Mouse (Mus musculus): ENCODE data around the gene D430019H16Rik. TPM values are rescaled to one million over a fixed set of nuclear protein-coding genes. Genes with fewer than 3 reads are reported as not detected.

Gene D430019H16Rik
- polyA plus RNA-seq, 1 experiment from 2014 or later = 1.4 TPM

- ATAC-seq (replicated peaks; ENCODE audit: insufficient number of reproducible peaks, low FRiP score, low TSS enrichment) = no peak
- Histone ChIP-seq H3K9me3 (replicated peaks; ENCODE audit: control insufficient read depth, low read length) (no peaks in the 10 kb centered on the region), H3K27me3 (ENCODE audit: control insufficient read depth, insufficient read depth, low read length) (no peaks in the 10 kb centered on the region), H3K4me2 (no peak overlapping the region), H3K4me1 (ENCODE audit: control insufficient read depth, insufficient read depth, low read length) (no peaks in the 10 kb centered on the region), H3K27ac (ENCODE audit: low read depth, low read length) (no peak overlapping the region), H3K36me3 (ENCODE audit: control insufficient read depth, insufficient read depth, low read length) (no peaks in the 10 kb centered on the region), H3K9ac (ENCODE audit: low read depth, low read length) (no peak overlapping the region), H3K4me3 (ENCODE audit: low read depth, low read length) (no peak overlapping the region)
- 41% methylated on average over 5 of the region's 5 CpGs for WGBS (ENCODE audit: insufficient replicate concordance)
Observed at GRCm38 (mm10) chr12:105438259-105438658, 15.4 kb upstream of the D430019H16Rik start.

GRCm38 (mm10) chr12:105439976-105440375 is 13.7 kb upstream of the D430019H16Rik start:
- no peak for ATAC-seq (replicated peaks; ENCODE audit: insufficient number of reproducible peaks, low FRiP score, low TSS enrichment)
- Histone ChIP-seq H3K4me1 (ENCODE audit: control insufficient read depth, insufficient read depth, low read length) (no peaks in the 10 kb centered on the region), H3K4me3 (ENCODE audit: low read depth, low read length) (no peak overlapping the region), H3K36me3 (ENCODE audit: control insufficient read depth, insufficient read depth, low read length) (no peaks in the 10 kb centered on the region), H3K27ac (ENCODE audit: low read depth, low read length) (no peak overlapping the region), H3K9me3 (replicated peaks; ENCODE audit: control insufficient read depth, low read length) (no peaks in the 10 kb centered on the region), H3K27me3 (ENCODE audit: control insufficient read depth, insufficient read depth, low read length) (no peaks in the 10 kb centered on the region), H3K9ac (ENCODE audit: low read depth, low read length) (no peak overlapping the region), H3K4me2 (no peak overlapping the region)
- WGBS (ENCODE audit: insufficient replicate concordance) = 65% methylated on average over 6 of the region's 6 CpGs

GRCm38 (mm10) chr12:105443569-105443968 is 10.1 kb upstream of the D430019H16Rik start:
- Histone ChIP-seq H3K4me1 (ENCODE audit: control insufficient read depth, insufficient read depth, low read length) (no peaks in the 10 kb centered on the region), H3K27me3 (ENCODE audit: control insufficient read depth, insufficient read depth, low read length) (no peaks in the 10 kb centered on the region), H3K9me3 (replicated peaks; ENCODE audit: control insufficient read depth, low read length) (no peaks in the 10 kb centered on the region), H3K36me3 (ENCODE audit: control insufficient read depth, insufficient read depth, low read length) (no peaks in the 10 kb centered on the region), H3K4me3 (ENCODE audit: low read depth, low read length) (no peak overlapping the region), H3K27ac (ENCODE audit: low read depth, low read length) (no peak overlapping the region), H3K9ac (ENCODE audit: low read depth, low read length) (no peak overlapping the region), H3K4me2 (no peak overlapping the region)
- no peak for ATAC-seq (replicated peaks; ENCODE audit: insufficient number of reproducible peaks, low FRiP score, low TSS enrichment)
- WGBS (ENCODE audit: insufficient replicate concordance) = 54% methylated on average over 5 of the region's 5 CpGs

- no peaks in the 10 kb centered on the region for H3K9me3 ChIP-seq (replicated peaks; ENCODE audit: control insufficient read depth, low read length)
- no peak overlapping the region for H3K4me2 ChIP-seq
- no peaks in the 10 kb centered on the region for H3K27me3 ChIP-seq (ENCODE audit: control insufficient read depth, insufficient read depth, low read length)
- H3K4me3 ChIP-seq (ENCODE audit: low read depth, low read length) = no peak overlapping the region
- no peak for ATAC-seq (replicated peaks; ENCODE audit: insufficient number of reproducible peaks, low FRiP score, low TSS enrichment)
- no peaks in the 10 kb centered on the region for H3K36me3 ChIP-seq (ENCODE audit: control insufficient read depth, insufficient read depth, low read length)
- H3K27ac ChIP-seq (ENCODE audit: low read depth, low read length) = no peak overlapping the region
- H3K4me1 ChIP-seq (ENCODE audit: control insufficient read depth, insufficient read depth, low read length) = no peaks in the 10 kb centered on the region
- 75% methylated on average over 6 of the region's 6 CpGs for WGBS (ENCODE audit: insufficient replicate concordance)
- H3K9ac ChIP-seq (ENCODE audit: low read depth, low read length) = no peak overlapping the region
Observed at GRCm38 (mm10) chr12:105445767-105446166, 7.9 kb upstream of the D430019H16Rik start.

GRCm38 (mm10) chr12:105449239-105449638 is 4.4 kb upstream of the D430019H16Rik start:
- Histone ChIP-seq H3K27ac (ENCODE audit: low read depth, low read length) (no peak overlapping the region), H3K4me2 (no peak overlapping the region), H3K36me3 (ENCODE audit: control insufficient read depth, insufficient read depth, low read length) (no peaks in the 10 kb centered on the region), H3K9me3 (replicated peaks; ENCODE audit: control insufficient read depth, low read length) (no peaks in the 10 kb centered on the region), H3K4me3 (ENCODE audit: low read depth, low read length) (no peak overlapping the region), H3K9ac (ENCODE audit: low read depth, low read length) (no peak overlapping the region), H3K27me3 (ENCODE audit: control insufficient read depth, insufficient read depth, low read length) (no peaks in the 10 kb centered on the region), H3K4me1 (ENCODE audit: control insufficient read depth, insufficient read depth, low read length) (0 out of 2 replicates have a peak, but pooled peaks cover 5% of the 10 kb centered on the region)
- 57% methylated on average over 4 of the region's 4 CpGs for WGBS (ENCODE audit: insufficient replicate concordance)
- no peak for ATAC-seq (replicated peaks; ENCODE audit: insufficient number of reproducible peaks, low FRiP score, low TSS enrichment)

- no peaks in the 10 kb centered on the region for H3K36me3 ChIP-seq (ENCODE audit: control insufficient read depth, insufficient read depth, low read length)
- peak overlapping the region; percentile 93 for H3K4me2 ChIP-seq
- 0 out of 2 replicates have a peak, but pooled peaks cover 10% of the 10 kb centered on the region for H3K4me1 ChIP-seq (ENCODE audit: control insufficient read depth, insufficient read depth, low read length)
- H3K4me3 ChIP-seq (ENCODE audit: low read depth, low read length) = peak overlapping the region; percentile 57
- ATAC-seq (replicated peaks; ENCODE audit: insufficient number of reproducible peaks, low FRiP score, low TSS enrichment) = 0 out of 2 replicates have a peak, but pooled peaks have one; percentile 27
- WGBS (ENCODE audit: insufficient replicate concordance) = 10% methylated on average over 21 of the region's 21 CpGs
- H3K9me3 ChIP-seq (replicated peaks; ENCODE audit: control insufficient read depth, low read length) = no peaks in the 10 kb centered on the region
- H3K27me3 ChIP-seq (ENCODE audit: control insufficient read depth, insufficient read depth, low read length) = no peaks in the 10 kb centered on the region
- H3K27ac ChIP-seq (ENCODE audit: low read depth, low read length) = no peak overlapping the region
- H3K9ac ChIP-seq (ENCODE audit: low read depth, low read length) = peak overlapping the region; percentile 67
Observed at GRCm38 (mm10) chr12:105454258-105455062, 804 bp downstream of the D430019H16Rik start.

GRCm38 (mm10) chr12:105455063-105455559 is 1.5 kb downstream of the D430019H16Rik start:
- no peak for ATAC-seq (replicated peaks; ENCODE audit: insufficient number of reproducible peaks, low FRiP score, low TSS enrichment)
- H3K4me3 ChIP-seq (ENCODE audit: low read depth, low read length) = no peak overlapping the region; the same call in 1 of the 2 replicates
- no peaks in the 10 kb centered on the region for H3K36me3 ChIP-seq (ENCODE audit: control insufficient read depth, insufficient read depth, low read length)
- no peak overlapping the region for H3K27ac ChIP-seq (ENCODE audit: low read depth, low read length)
- H3K9ac ChIP-seq (ENCODE audit: low read depth, low read length) = no peak overlapping the region
- H3K4me2 ChIP-seq = peak overlapping the region; percentile 93
- no peaks in the 10 kb centered on the region for H3K27me3 ChIP-seq (ENCODE audit: control insufficient read depth, insufficient read depth, low read length)
- H3K4me1 ChIP-seq (ENCODE audit: control insufficient read depth, insufficient read depth, low read length) = 0 out of 2 replicates have a peak, but pooled peaks cover 10% of the 10 kb centered on the region
- H3K9me3 ChIP-seq (replicated peaks; ENCODE audit: control insufficient read depth, low read length) = no peaks in the 10 kb centered on the region
- 10% methylated on average over 4 of the region's 4 CpGs for WGBS (ENCODE audit: insufficient replicate concordance)

GRCm38 (mm10) chr12:105458791-105459190 is 5.1 kb downstream of the D430019H16Rik start:
- Histone ChIP-seq H3K4me1 (ENCODE audit: control insufficient read depth, insufficient read depth, low read length) (0 out of 2 replicates have a peak, but pooled peaks cover 5% of the 10 kb centered on the region), H3K9ac (ENCODE audit: low read depth, low read length) (no peak overlapping the region), H3K27ac (ENCODE audit: low read depth, low read length) (no peak overlapping the region), H3K36me3 (ENCODE audit: control insufficient read depth, insufficient read depth, low read length) (no peaks in the 10 kb centered on the region), H3K4me2 (no peak overlapping the region), H3K4me3 (ENCODE audit: low read depth, low read length) (no peak overlapping the region), H3K27me3 (ENCODE audit: control insufficient read depth, insufficient read depth, low read length) (no peaks in the 10 kb centered on the region), H3K9me3 (replicated peaks; ENCODE audit: control insufficient read depth, low read length) (no peaks in the 10 kb centered on the region)
- 85% methylated on average over 6 of the region's 6 CpGs for WGBS (ENCODE audit: insufficient replicate concordance)
- no peak for ATAC-seq (replicated peaks; ENCODE audit: insufficient number of reproducible peaks, low FRiP score, low TSS enrichment)
